Mouse (Mus musculus) left cerebral cortex, postnatal 10 days (tissue): Measurements from ENCODE around the gene 1700012P22Rik. TPM values are rescaled to one million over a fixed set of nuclear protein-coding genes. Genes with fewer than 3 reads are reported as not detected.

ENCODE experiments used
- total RNA-seq, 2 experiments: library from RNA; stranded (reverse); gene quantifications; 2 replicates each; pipeline ENCODE4 v1.2.3; 2021

Gene 1700012P22Rik
- total RNA-seq, 2 experiments from 2014 or later = not detected

Other genes starting within 250 kb of the 1700012P22Rik start
- gene Oog2, start 248.1 kb downstream of the 1700012P22Rik start, total RNA-seq = not detected
- not detected for gene C87977, start 225.5 kb downstream of the 1700012P22Rik start, total RNA-seq
- not detected for gene Pramel5, start 158.3 kb downstream of the 1700012P22Rik start, total RNA-seq
- gene Gm13128, start 108.5 kb downstream of the 1700012P22Rik start, total RNA-seq = not detected
- gene Gm13119, start 80.8 kb downstream of the 1700012P22Rik start, total RNA-seq = not detected
- gene Pramef20, start 60.8 kb downstream of the 1700012P22Rik start, total RNA-seq = not detected
- not detected for gene Pramef12, start 30.3 kb downstream of the 1700012P22Rik start, total RNA-seq
- not detected for gene Gm9944, start 14.5 kb upstream of the 1700012P22Rik start, total RNA-seq
- gene Aadacl3, start 25.0 kb upstream of the 1700012P22Rik start, total RNA-seq = not detected
- gene 9430007A20Rik, start 81.0 kb upstream of the 1700012P22Rik start, total RNA-seq = not detected
- not detected for gene Gm13124, start 126.4 kb upstream of the 1700012P22Rik start, total RNA-seq
- not detected for gene Aadacl4, start 174.9 kb upstream of the 1700012P22Rik start, total RNA-seq
- not detected for gene Gm436, start 247.6 kb upstream of the 1700012P22Rik start, total RNA-seq